Comparison of ENCODE assay signal across 22 mouse cellular contexts in the genomic region with DNA sequence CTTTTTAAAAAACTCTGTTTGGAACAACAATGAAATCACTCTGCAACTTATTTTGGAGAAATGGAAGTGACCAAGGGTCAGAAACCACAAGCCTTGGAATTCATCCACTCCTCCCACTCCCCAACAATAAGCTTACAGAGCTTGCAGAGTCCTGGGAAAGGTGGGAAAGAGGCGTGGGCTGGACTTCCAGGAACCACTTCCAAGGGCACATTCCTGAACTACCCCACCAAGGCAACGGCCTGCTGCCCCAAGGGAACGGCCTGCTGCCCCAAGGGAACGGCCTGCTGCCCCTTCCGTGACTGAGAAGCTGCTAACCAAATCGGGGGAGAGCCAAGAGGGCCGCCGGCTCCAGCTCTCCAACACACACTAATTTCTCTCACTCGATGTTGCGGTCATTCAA. TPM values are rescaled to one million over a fixed set of nuclear protein-coding genes. Genes with fewer than 3 reads are reported as not detected.
DNase-seq lines count a peak whose midpoint lies in the region; ATAC-seq and TF ChIP-seq lines count a peak whose summit lies in the region.
"Had no signal": no experiment of that assay in that cellular context is flagged by ENCODE, and none has a peak within 500 bp of the region (broad histone marks: within the 10 kb centered on the region; RNA-seq: fewer than 3 reads in every experiment).

No protein-coding gene starts in this region.

- no peak for ATAC-seq in heart, embryonic 12.5 days (ENCODE audit: insufficient number of reproducible peaks, low FRiP score)
- no peak for ATAC-seq in lung, postnatal 0 days
- ATAC-seq: forebrain, embryonic 16.5 days; hindbrain, embryonic 16.5 days; inflammation-experienced regulatory T-cells, adult 6 months had no signal

- TF ChIP-seq EP300 in lung, postnatal 0 days (IDR thresholded peaks at IDR 0.05), result no peak

- no peak overlapping the region for H3K4me3 ChIP-seq in heart, embryonic 12.5 days
- H3K4me3 ChIP-seq in layer of hippocampus, adult 2 months, result no peak overlapping the region
- H3K4me3 ChIP-seq in lung, postnatal 0 days (ENCODE audit: low read depth, low read length), result no peak overlapping the region
- H3K4me3 ChIP-seq: embryonic facial prominence, embryonic 15.5 days; erythroblast, embryonic 14.5 days; hindbrain, embryonic 12.5 days had no signal

- peaks cover 21% of the 10 kb centered on the region for H3K4me1 ChIP-seq in heart, embryonic 12.5 days (replicated peaks)
- peaks cover 21% of the 10 kb centered on the region; the same call in 1 of the 2 replicates for H3K4me1 ChIP-seq in lung, postnatal 0 days (ENCODE audit: insufficient read depth, low read depth, low read length)

- H3K27ac ChIP-seq in heart, embryonic 12.5 days (ENCODE audit: poor library complexity, severe bottlenecking), result no peak overlapping the region
- H3K27ac ChIP-seq in layer of hippocampus, adult 2 months, result 0 out of 2 replicates have a peak overlapping the region, but pooled peaks have one; percentile 3
- H3K27ac ChIP-seq in lung, postnatal 0 days (ENCODE audit: low read length), result peak overlapping the region; percentile 79
- H3K27ac ChIP-seq: embryonic facial prominence, embryonic 15.5 days; hindbrain, embryonic 12.5 days had no signal

- no peaks in the 10 kb centered on the region for H3K9me3 ChIP-seq in heart, embryonic 12.5 days (replicated peaks)
- H3K9me3 ChIP-seq in lung, postnatal 0 days (ENCODE audit: low read length), result no peaks in the 10 kb centered on the region
- H3K9me3 ChIP-seq: embryonic facial prominence, embryonic 15.5 days; hindbrain, embryonic 12.5 days had no signal

- no peak overlapping the region for H3K9ac ChIP-seq in heart, embryonic 12.5 days
- H3K9ac ChIP-seq in lung, postnatal 0 days (replicated peaks; ENCODE audit: low read depth), result no peak overlapping the region
- H3K9ac ChIP-seq: embryonic facial prominence, embryonic 15.5 days; hindbrain, embryonic 12.5 days had no signal

- H3K27me3 ChIP-seq in heart, embryonic 12.5 days (replicated peaks), result no peaks in the 10 kb centered on the region
- H3K27me3 ChIP-seq in lung, postnatal 0 days (replicated peaks; ENCODE audit: insufficient read depth, low read length), result no peaks in the 10 kb centered on the region
- H3K27me3 ChIP-seq: embryonic facial prominence, embryonic 15.5 days; hindbrain, embryonic 12.5 days had no signal

- intact Hi-C loops in left cerebral cortex, postnatal 36 days (cut with DNase I), result no loop called here

- H3K36me3 ChIP-seq in heart, embryonic 12.5 days, result no peaks in the 10 kb centered on the region
- no peaks in the 10 kb centered on the region for H3K36me3 ChIP-seq in lung, postnatal 0 days (ENCODE audit: insufficient read depth, low read length)
- H3K36me3 ChIP-seq: embryonic facial prominence, embryonic 15.5 days had no signal

- TF ChIP-seq CTCF in layer of hippocampus, adult 2 months (conservative IDR thresholded peaks at IDR 0.05), result no peak
- no peak for TF ChIP-seq CTCF in lung, postnatal 0 days (IDR thresholded peaks at IDR 0.05)

- H3K4me2 ChIP-seq in heart, embryonic 12.5 days, result no peak overlapping the region
- H3K4me2 ChIP-seq in lung, postnatal 0 days (replicated peaks; ENCODE audit: low read depth, low read length), result no peak overlapping the region
- H3K4me2 ChIP-seq: embryonic facial prominence, embryonic 15.5 days; hindbrain, embryonic 12.5 days had no signal

- peak; percentile 61 for DNase-seq in heart, adult 11 months
- DNase-seq in layer of hippocampus, adult 2 months (ENCODE audit: low spot score in 2 of 2), result no peak
- no peak for DNase-seq in layer of hippocampus, adult 18-20 months (ENCODE audit: low spot score in 2 of 2)
- no peak for DNase-seq in lung, postnatal 0 days (ENCODE audit: low spot score)
- no peak for DNase-seq in lung, postnatal 25 days (ENCODE audit: low spot score)
- DNase-seq in ZHBTc4 (ENCODE audit: low read depth, low spot score), result peak; percentile 73
- no peak for DNase-seq in left cerebral cortex, postnatal 36 days (ENCODE audit: low spot score in 2 of 2)
- DNase-seq: adrenal gland, adult 2 months; adrenal gland, postnatal 25 days; cerebellum, adult 2 months; cerebellum, postnatal 14 days; embryo, embryonic 11 days; gastrocnemius, postnatal 10 days; heart, postnatal 10 days; heart, postnatal 4 days had no signal

- 80% methylated on average over 10 of the region's 10 CpGs for WGBS in heart, embryonic 12.5 days
- WGBS in lung, postnatal 0 days, result 44% methylated on average over 10 of the region's 10 CpGs

RNA-seq across cellular contexts. Expression of a gene that starts 5.2 kb away (rescaled TPM):
- 35.7 and 40.1 TPM in 2 replicates for polyA plus RNA-seq in heart, embryonic 12.5 days (2016; fragmentation: Nextera tagmentation; extraction: Ambion mirVana)
- total RNA-seq in layer of hippocampus, adult 2 months (2021), result 100 to 1,000 TPM; 110 to 122 TPM
- 100 to 1,000 TPM; 111 to 121 TPM for total RNA-seq in layer of hippocampus, adult 18-20 months (2021)
- polyA plus RNA-seq in lung, postnatal 0 days (2015; fragmentation: Nextera tagmentation; extraction: Ambion mirVana), result 27.0 and 38.9 TPM in 2 replicates
- 100 to 1,000 TPM; 100 to 103 TPM for total RNA-seq in left cerebral cortex, postnatal 36 days (2021)

RNA-seq across cellular contexts. Expression of a gene that starts 18.0 kb away (rescaled TPM):
- 4.4 and 4.9 TPM in 2 replicates for polyA plus RNA-seq in heart, embryonic 12.5 days (2016; fragmentation: Nextera tagmentation; extraction: Ambion mirVana)
- 10 to 100 TPM; 30.1 to 30.6 TPM for total RNA-seq in layer of hippocampus, adult 2 months (2021)
- total RNA-seq in layer of hippocampus, adult 18-20 months (2021), result 10 to 100 TPM; 27.2 to 31.2 TPM
- polyA plus RNA-seq in lung, postnatal 0 days (2015; fragmentation: Nextera tagmentation; extraction: Ambion mirVana), result 18.9 TPM in 2 replicates
- 10 to 100 TPM; 24.7 to 29.6 TPM for total RNA-seq in left cerebral cortex, postnatal 36 days (2021)
- polyA plus RNA-seq: erythroblast, embryonic 14.5 days had no signal

Comparison
In these comparisons a context has a peak if more than half of its experiments do, and no peak if none do; other contexts are left out.
1. DNase-seq: peak in heart, adult 11 months (single experiment) and ZHBTc4 (single experiment); none in layer of hippocampus, adult 2 months (0 of 2), layer of hippocampus, adult 18-20 months (0 of 2), lung, postnatal 0 days (single experiment), lung, postnatal 25 days (single experiment) and left cerebral cortex, postnatal 36 days (0 of 2).